Mouse (Mus musculus) stomach, postnatal 0 days (tissue): ENCODE measurements around the gene Gm6096. TPM values are rescaled to one million over a fixed set of nuclear protein-coding genes. Genes with fewer than 3 reads are reported as not detected.
A peak's percentile ranks its signal among the peaks of the same experiment; 100 is the strongest.

Source experiments
- ATAC-seq: fragments of 200-750 bp; cut with Nextera tagmentation; 2 replicates; pipeline ENCODE4 v1.8.0; 2017; ENCODE audit not compliant: low FRiP score, low TSS enrichment
- DNase-seq: peaks from one replicate; pipeline ENCODE4 v3.0.0-alpha.2; 2016; ENCODE audit warnings: low spot score
- H3K27ac ChIP-seq: fragments of 300-500 bp; sonication (generic); replicated peaks from 2 replicates; pipeline ENCODE4 v1.5.1; 2014; ENCODE audit warnings: mild to moderate bottlenecking, control low read depth
- H3K27me3 ChIP-seq: fragments of 300-500 bp; sonication (generic); 2 replicates; pipeline ENCODE4 v1.6.1; 2014; ENCODE audit warnings: low read length; ENCODE audit not compliant: control insufficient read depth, insufficient read depth
- H3K36me3 ChIP-seq: fragments of 300-500 bp; sonication (generic); 2 replicates; pipeline ENCODE4 v1.6.1; 2014; ENCODE audit warnings: low read length, mixed read lengths; ENCODE audit not compliant: control insufficient read depth, insufficient read depth
- H3K4me1 ChIP-seq: fragments of 300-500 bp; sonication (generic); replicated peaks from 2 replicates; pipeline ENCODE4 v1.6.1; 2014; ENCODE audit warnings: antibody characterized with exemption; ENCODE audit not compliant: control insufficient read depth, insufficient read depth
- H3K4me2 ChIP-seq: fragments of 300-500 bp; sonication (generic); replicated peaks from 2 replicates; pipeline ENCODE4 v1.6.1; 2014; ENCODE audit warnings: low read depth, mild to moderate bottlenecking, control low read depth, moderate library complexity
- H3K4me3 ChIP-seq: fragments of 300-500 bp; sonication (generic); 2 replicates; pipeline ENCODE4 v1.5.1; 2014; ENCODE audit warnings: low read depth, low read length, control low read depth
- H3K9ac ChIP-seq: fragments of 300-500 bp; sonication (generic); 2 replicates; pipeline ENCODE4 v1.6.1; 2014; ENCODE audit warnings: mild to moderate bottlenecking, low read length, control low read depth, mixed read lengths
- H3K9me3 ChIP-seq: fragments of 300-500 bp; sonication (generic); 2 replicates; pipeline ENCODE4 v1.6.1; 2016; ENCODE audit warnings: low read length; ENCODE audit not compliant: control insufficient read depth
- CTCF ChIP-seq: IDR thresholded peaks from 2 replicates; pipeline ENCODE4 v1.5.1; 2016; ENCODE audit warnings: antibody characterized with exemption, low read depth, mild to moderate bottlenecking, moderate library complexity
- EP300 ChIP-seq: optimal IDR thresholded peaks from 2 replicates; pipeline ENCODE3; 2016; ENCODE audit warnings: antibody characterized with exemption
- WGBS: fragments of 180-500 bp; shearing (Covaris S2); extraction: QIAGEN DNeasy Blood & Tissue Kit; methylation state at CpG from one replicate; pipeline ENCODE4 v1.1.7; 2014; 5-methylcytosine and 5-hydroxymethylcytosine counted together
- polyA plus RNA-seq: library from polyadenylated mRNA; unstranded; fragments of >200 nt; fragmentation: Nextera tagmentation; extraction: Ambion mirVana; gene quantifications from 2 replicates; pipeline ENCODE4 v1.2.1, GENCODE M21; 2015

Gene Gm6096
- polyA plus RNA-seq, 1 experiment from 2014 or later, result not detected

DNA sequence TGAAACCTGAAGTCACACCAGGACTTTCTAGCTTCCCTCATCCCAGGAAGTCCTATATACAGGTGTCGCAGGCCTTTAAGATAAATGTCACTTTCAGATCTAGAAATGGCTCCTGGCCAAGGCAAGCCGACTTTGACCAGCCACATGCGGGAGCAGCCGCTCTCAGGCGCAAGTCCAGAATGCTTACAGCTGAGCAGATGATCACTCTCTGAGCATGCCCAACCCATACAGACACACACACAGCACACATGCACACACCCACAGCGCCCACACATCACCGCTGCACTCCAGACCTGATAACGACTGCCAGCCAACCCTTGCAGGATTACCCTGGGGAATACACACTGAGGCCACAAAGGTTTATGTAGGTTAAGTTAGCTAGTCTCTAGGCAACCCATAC is 24.8 kb upstream of the Gm6096 start:
- TF ChIP-seq CTCF (no peak), EP300 (no peak)
- 47% methylated on average over 8 of the region's 8 CpGs for WGBS
- Histone ChIP-seq H3K27me3 (no peaks in the 10 kb centered on the region), H3K4me2 (no peak overlapping the region), H3K36me3 (peaks cover 23% of the 10 kb centered on the region), H3K27ac (no peak overlapping the region), H3K9me3 (no peaks in the 10 kb centered on the region), H3K4me3 (no peak overlapping the region), H3K9ac (no peak overlapping the region), H3K4me1 (0 out of 2 replicates have a peak, but pooled peaks cover 3% of the 10 kb centered on the region)
- peak; percentile 78 for ATAC-seq
- peak; percentile 77 for DNase-seq

DNA sequence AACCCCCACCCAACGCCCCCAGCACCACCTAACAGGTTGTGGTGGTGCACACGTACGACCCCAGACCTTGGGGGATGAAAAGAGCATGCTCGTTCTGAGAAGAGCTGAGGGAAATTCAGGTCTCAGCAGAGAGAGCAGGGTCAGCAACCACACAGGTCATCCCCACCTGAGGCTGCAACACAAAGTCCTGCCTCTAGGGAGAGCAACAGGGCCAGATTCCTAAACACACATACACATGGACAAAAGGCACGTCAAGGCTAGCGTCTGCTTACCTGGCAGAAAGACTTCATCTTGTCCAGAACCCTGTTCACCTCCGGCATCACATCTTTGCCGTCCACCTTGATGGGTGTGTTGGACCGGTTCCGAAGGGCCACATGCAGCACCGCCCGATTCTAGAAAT is 24.0 kb upstream of the Gm6096 start:
- Histone ChIP-seq H3K4me1 (0 out of 2 replicates have a peak, but pooled peaks cover 3% of the 10 kb centered on the region), H3K4me3 (no peak overlapping the region), H3K9ac (no peak overlapping the region; the same call in 1 of the 2 replicates), H3K27ac (no peak overlapping the region), H3K27me3 (no peaks in the 10 kb centered on the region), H3K9me3 (no peaks in the 10 kb centered on the region), H3K4me2 (no peak overlapping the region), H3K36me3 (peaks cover 23% of the 10 kb centered on the region)
- 81% methylated on average over 12 of the region's 12 CpGs for WGBS
- TF ChIP-seq EP300, result no peak
- peak; percentile 46; the same call in 1 of the 2 replicates for TF ChIP-seq CTCF
- no peak for ATAC-seq
- DNase-seq, result peak; percentile 28

DNA sequence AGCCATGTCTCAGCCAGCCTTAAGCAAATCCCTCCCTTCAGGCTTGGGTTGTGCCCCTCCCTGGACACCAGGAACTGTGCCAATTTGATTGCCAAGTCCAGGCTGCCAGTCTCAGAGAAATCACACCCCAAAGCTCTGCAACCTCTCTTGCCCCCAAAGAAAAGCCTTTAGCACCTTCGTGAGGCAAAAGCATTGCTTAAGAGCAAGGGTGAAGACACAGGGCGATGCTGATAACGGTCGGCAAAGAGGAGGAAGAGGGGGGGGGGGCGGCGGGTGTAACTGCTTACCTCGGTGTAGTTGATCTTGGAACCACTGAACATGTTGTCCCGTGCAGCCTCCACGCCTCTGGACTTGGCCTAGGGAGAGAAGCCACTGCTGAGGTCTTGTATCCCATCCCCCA is 22.2 kb upstream of the Gm6096 start:
- Histone ChIP-seq H3K4me1 (0 out of 2 replicates have a peak, but pooled peaks cover 3% of the 10 kb centered on the region), H3K4me2 (peak overlapping the region; percentile 80), H3K36me3 (peaks cover 10% of the 10 kb centered on the region), H3K4me3 (peak overlapping the region; percentile 77; the same call in 1 of the 2 replicates), H3K27ac (no peak overlapping the region), H3K9me3 (no peaks in the 10 kb centered on the region), H3K27me3 (no peaks in the 10 kb centered on the region), H3K9ac (no peak overlapping the region; the same call in 1 of the 2 replicates)
- peak; percentile 57 for DNase-seq
- ATAC-seq, result no peak
- TF ChIP-seq CTCF (no peak), EP300 (no peak)
- WGBS, result 44% methylated on average over 7 of the region's 9 CpGs

DNA sequence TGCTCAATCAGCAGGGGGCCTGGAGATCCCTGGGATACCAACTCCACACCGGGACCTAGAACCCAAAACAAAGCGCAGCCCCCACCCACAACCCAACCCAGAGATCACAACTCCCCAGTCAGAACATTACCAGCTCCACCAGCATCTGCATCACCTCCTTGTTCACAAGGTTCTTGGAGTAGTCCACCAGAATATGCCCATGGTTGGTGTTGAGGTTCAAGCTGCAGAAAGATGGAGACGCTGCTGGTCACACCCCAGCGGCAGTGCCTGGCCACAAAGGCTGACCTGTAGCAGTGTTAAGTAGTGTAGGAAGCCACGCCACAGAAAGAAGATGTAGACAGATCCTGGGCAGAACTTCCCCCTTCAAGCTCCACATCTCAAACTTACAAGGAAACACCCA is 21.7 kb upstream of the Gm6096 start:
- H3K4me3 ChIP-seq, result peak overlapping the region; percentile 77
- WGBS, result 19% methylated on average over 5 of the region's 5 CpGs
- H3K4me1 ChIP-seq, result 0 out of 2 replicates have a peak, but pooled peaks cover 3% of the 10 kb centered on the region
- H3K36me3 ChIP-seq, result peaks cover 10% of the 10 kb centered on the region
- H3K27ac ChIP-seq, result peak overlapping the region; percentile 90; the same call in 1 of the 2 replicates
- no peak for TF ChIP-seq CTCF
- no peak for TF ChIP-seq EP300
- no peak for ATAC-seq
- no peak for DNase-seq
- no peaks in the 10 kb centered on the region for H3K9me3 ChIP-seq
- H3K9ac ChIP-seq, result peak overlapping the region; percentile 82
- no peaks in the 10 kb centered on the region for H3K27me3 ChIP-seq
- peak overlapping the region; percentile 80 for H3K4me2 ChIP-seq

DNA sequence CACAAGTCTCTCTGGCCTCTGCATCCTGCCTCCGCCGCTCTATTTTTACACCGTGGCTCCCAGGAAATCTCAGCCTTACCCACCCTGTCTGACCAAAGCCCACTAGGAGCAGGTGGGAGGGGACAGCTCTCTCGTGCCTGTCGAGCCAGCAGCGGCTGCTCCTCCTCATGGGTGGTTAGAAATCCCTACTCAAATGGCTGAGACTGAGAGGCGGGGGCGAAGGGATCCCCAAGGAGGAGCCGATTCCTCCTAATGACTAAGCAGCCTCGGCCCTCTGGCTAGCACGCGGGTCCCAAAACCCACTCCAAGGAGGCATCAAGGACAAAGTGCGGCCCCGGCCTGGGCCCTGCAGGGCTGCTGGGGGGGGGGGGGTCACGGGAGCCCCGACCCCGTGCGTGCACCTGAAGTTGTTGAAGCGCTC is 21.1 kb upstream of the Gm6096 start:
- Histone ChIP-seq H3K4me1 (0 out of 2 replicates have a peak, but pooled peaks cover 3% of the 10 kb centered on the region), H3K4me2 (peak overlapping the region; percentile 80), H3K27me3 (no peaks in the 10 kb centered on the region), H3K4me3 (peak overlapping the region; percentile 77), H3K9me3 (no peaks in the 10 kb centered on the region), H3K36me3 (peaks cover 10% of the 10 kb centered on the region), H3K27ac (peak overlapping the region; percentile 90), H3K9ac (peak overlapping the region; percentile 82)
- DNase-seq, result peak; percentile 59
- WGBS, result 0% methylated on average over 14 of the region's 19 CpGs
- ATAC-seq, result peak; percentile 1
- TF ChIP-seq CTCF (no peak), EP300 (no peak)

DNA sequence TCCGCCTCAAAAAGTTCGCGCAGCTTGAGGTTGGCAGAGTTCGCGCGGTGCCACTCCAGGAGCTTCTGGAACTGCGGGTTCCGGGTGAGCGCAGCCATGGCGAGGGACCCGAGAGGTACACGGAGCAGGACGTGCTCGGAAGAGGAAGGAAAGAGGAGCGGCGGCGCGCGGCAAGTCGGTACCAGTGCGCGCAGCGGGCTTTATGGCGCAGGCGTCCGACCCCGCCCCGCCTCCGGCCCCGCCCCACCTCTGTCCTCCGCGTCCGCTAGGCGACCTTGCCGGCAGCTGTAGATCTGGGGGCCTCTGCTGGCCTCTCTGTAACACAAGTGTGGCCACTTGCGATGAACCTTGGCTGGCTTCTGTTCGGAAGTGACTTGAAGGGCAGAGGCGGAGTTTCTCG is 20.7 kb upstream of the Gm6096 start, which contains the start of gene Gpi1:
TSS of gene Gpi1 (minus strand) at position 221 of the 400 bp plus-strand sequence.
- 0 out of 2 replicates have a peak, but pooled peaks cover 3% of the 10 kb centered on the region for H3K4me1 ChIP-seq
- H3K9me3 ChIP-seq, result no peaks in the 10 kb centered on the region
- H3K27me3 ChIP-seq, result no peaks in the 10 kb centered on the region
- WGBS, result under 1% methylated on average over 36 of the region's 39 CpGs
- H3K27ac ChIP-seq, result peak within 1 kb of the TSS; percentile 90
- H3K4me2 ChIP-seq, result peak within 1 kb of the TSS; percentile 80
- ATAC-seq (peak; percentile 75), DNase-seq (peak; percentile 94)
- peaks cover 10% of the 10 kb centered on the region for H3K36me3 ChIP-seq
- H3K4me3 ChIP-seq, result peak within 1 kb of the TSS; percentile 77
- H3K9ac ChIP-seq, result peak within 1 kb of the TSS; percentile 82
- TF ChIP-seq EP300, result no peak
- TF ChIP-seq CTCF, result peak; percentile 67
